Mouse (Mus musculus) ES-Bruce4 (cell line): Measurements from ENCODE around the gene Ifnk.

ENCODE experiments used
- CTCF ChIP-seq: IDR thresholded peaks from one replicate; pipeline ENCODE4 v1.8.1; 2011; ENCODE audit warnings: low read depth, low read length
- EP300 ChIP-seq: IDR thresholded peaks from 2 replicates; pipeline ENCODE4 v1.6.1; 2011; ENCODE audit warnings: low read depth, low read length; ENCODE audit not compliant: insufficient read depth
- POLR2A ChIP-seq: IDR thresholded peaks from one replicate; pipeline ENCODE4 v1.8.1; 2011; ENCODE audit warnings: low read length; ENCODE audit not compliant: insufficient read depth

GRCm38 (mm10) chr4:35134846-35135611, 16.8 kb upstream of the Ifnk start:
- TF ChIP-seq EP300, result no peak
- no peak for TF ChIP-seq CTCF
- TF ChIP-seq POLR2A, result no peak
